8 mouse cellular contexts compared by ENCODE assay signal in genomic region chr11:120227571-120228051, GRCm38 (mm10). TPM values are rescaled to one million over a fixed set of nuclear protein-coding genes. Genes with fewer than 3 reads are reported as not detected.
DNase-seq lines count a peak whose midpoint lies in the region; ATAC-seq and TF ChIP-seq lines count a peak whose summit lies in the region.

No protein-coding gene starts in this region.

- no peak overlapping the region for H3K4me3 ChIP-seq in lung, adult 2 months (replicated peaks; ENCODE audit: extremely low read depth, low read depth, low read length)
- no peak overlapping the region for H3K4me3 ChIP-seq in forebrain, embryonic 14.5 days (ENCODE audit: low read depth, low read length)
- H3K4me3 ChIP-seq in hindbrain, embryonic 16.5 days (ENCODE audit: low read length): no peak overlapping the region
- H3K4me3 ChIP-seq in midbrain, embryonic 13.5 days (replicated peaks): peak overlapping the region; percentile 66; the same call in 1 of the 2 replicates

- peak overlapping the region; percentile 99 for H3K4me2 ChIP-seq in forebrain, embryonic 14.5 days (ENCODE audit: low read length)
- H3K4me2 ChIP-seq in hindbrain, embryonic 16.5 days (ENCODE audit: low read length): no peak overlapping the region
- H3K4me2 ChIP-seq in midbrain, embryonic 13.5 days (replicated peaks): peak overlapping the region; percentile 94

- no peaks in the 10 kb centered on the region for H3K9me3 ChIP-seq in forebrain, embryonic 14.5 days (replicated peaks; ENCODE audit: control insufficient read depth, low read length)
- no peaks in the 10 kb centered on the region for H3K9me3 ChIP-seq in hindbrain, embryonic 16.5 days (ENCODE audit: control insufficient read depth, low read length)
- no peaks in the 10 kb centered on the region for H3K9me3 ChIP-seq in midbrain, embryonic 13.5 days

- 42% methylated on average over 8 of the region's 8 CpGs for WGBS in lung, adult 2 months
- 31% methylated on average over 8 of the region's 8 CpGs for WGBS in forebrain, embryonic 14.5 days
- 35% methylated on average over 8 of the region's 8 CpGs for WGBS in hindbrain, embryonic 16.5 days
- WGBS in midbrain, embryonic 13.5 days: 15% methylated on average over 8 of the region's 8 CpGs

- no peaks in the 10 kb centered on the region for H3K36me3 ChIP-seq in forebrain, embryonic 14.5 days (ENCODE audit: control insufficient read depth, insufficient read depth, low read length)
- no peaks in the 10 kb centered on the region for H3K36me3 ChIP-seq in hindbrain, embryonic 16.5 days (ENCODE audit: control insufficient read depth, insufficient read depth, low read length)
- no peaks in the 10 kb centered on the region for H3K36me3 ChIP-seq in midbrain, embryonic 13.5 days

- no peak for TF ChIP-seq CTCF in lung, adult 2 months (IDR thresholded peaks at IDR 0.05; ENCODE audit: insufficient read depth, low read length)

- DNase-seq in lung, adult 2 months: peak; percentile 12
- no peak for DNase-seq in lung, postnatal 14 days
- DNase-seq in forebrain, embryonic 14.5 days (ENCODE audit: low spot score): no peak
- no peak for DNase-seq in c-Kit-positive CD71-positive TER-119-positive erythroid progenitor cells, embryonic 14.5 days (ENCODE audit: low spot score)
- no peak for DNase-seq in left cerebral cortex, adult 18-20 months (ENCODE audit: low spot score in 2 of 2)
- no peak for DNase-seq in spleen, postnatal 10 days (ENCODE audit: low spot score in 2 of 2)

- peak overlapping the region; percentile 10 for H3K9ac ChIP-seq in forebrain, embryonic 14.5 days (ENCODE audit: low read length)
- H3K9ac ChIP-seq in hindbrain, embryonic 16.5 days (ENCODE audit: low read depth, low read length): peak overlapping the region; percentile 42; the same call in 1 of the 2 replicates
- peak overlapping the region; percentile 100 for H3K9ac ChIP-seq in midbrain, embryonic 13.5 days (replicated peaks)

- H3K27ac ChIP-seq in forebrain, embryonic 14.5 days (ENCODE audit: low read depth, low read length): peak overlapping the region; percentile 22; the same call in 1 of the 2 replicates
- peak overlapping the region; percentile 36 for H3K27ac ChIP-seq in hindbrain, embryonic 16.5 days (ENCODE audit: low read depth, low read length)
- peak overlapping the region; percentile 99; the same call in 1 of the 2 replicates for H3K27ac ChIP-seq in midbrain, embryonic 13.5 days

- no peaks in the 10 kb centered on the region; the same call in 1 of the 2 replicates for H3K27me3 ChIP-seq in forebrain, embryonic 14.5 days (replicated peaks; ENCODE audit: control insufficient read depth, insufficient read depth, low read length)
- no peaks in the 10 kb centered on the region for H3K27me3 ChIP-seq in hindbrain, embryonic 16.5 days (replicated peaks; ENCODE audit: control insufficient read depth, insufficient read depth, low read length)
- no peaks in the 10 kb centered on the region for H3K27me3 ChIP-seq in midbrain, embryonic 13.5 days

- peaks cover 14% of the 10 kb centered on the region for H3K4me1 ChIP-seq in lung, adult 2 months (ENCODE audit: control insufficient read depth, insufficient read depth, low read length)
- H3K4me1 ChIP-seq in forebrain, embryonic 14.5 days (ENCODE audit: control insufficient read depth, insufficient read depth, low read length): peaks cover 63% of the 10 kb centered on the region
- H3K4me1 ChIP-seq in hindbrain, embryonic 16.5 days (ENCODE audit: control insufficient read depth, insufficient read depth, low read depth, low read length): peaks cover 72% of the 10 kb centered on the region
- peaks cover 78% of the 10 kb centered on the region for H3K4me1 ChIP-seq in midbrain, embryonic 13.5 days (replicated peaks)

- ATAC-seq in forebrain, embryonic 14.5 days: no peak
- ATAC-seq in hindbrain, embryonic 16.5 days: no peak
- no peak for ATAC-seq in midbrain, embryonic 13.5 days

- 0 out of 2 replicates have a peak, but pooled peaks have one; percentile 10 for TF ChIP-seq POLR2A in lung, adult 2 months (IDR thresholded peaks at IDR 0.05; ENCODE audit: borderline replicate concordance, extremely low read depth, low read depth, low read length)

RNA-seq across cellular contexts. Expression of gene Bahcc1, which starts 5.1 kb away (rescaled TPM):
- polyA plus RNA-seq in lung, adult 2 months (2012; rRNA removed): 10.8 and 12.4 TPM in 2 replicates
- polyA plus RNA-seq in forebrain, embryonic 14.5 days (2014; fragmentation: Nextera tagmentation; extraction: Ambion mirVana): 12.6 and 14.5 TPM in 2 replicates
- polyA plus RNA-seq in hindbrain, embryonic 16.5 days (2015; fragmentation: Nextera tagmentation; extraction: Ambion mirVana): 7.8 and 9.7 TPM in 2 replicates
- 17.4 and 19.5 TPM in 2 replicates for polyA plus RNA-seq in midbrain, embryonic 13.5 days (2015; fragmentation: Nextera tagmentation; extraction: Ambion mirVana)
- total RNA-seq in left cerebral cortex, adult 18-20 months (2021): 10 to 100 TPM; 18.8 to 19.0 TPM

Comparison
In these comparisons a context has a peak if more than half of its experiments do, and no peak if none do; other contexts are left out.
1. H3K27ac ChIP-seq: peak in every context shown above with its lines; median percentile 99 in midbrain, embryonic 13.5 days; 36 in hindbrain, embryonic 16.5 days; 22 in forebrain, embryonic 14.5 days.
2. H3K9ac ChIP-seq: peak in every context shown above with its lines; median percentile 100 in midbrain, embryonic 13.5 days; 42 in hindbrain, embryonic 16.5 days; 10 in forebrain, embryonic 14.5 days.